Mouse (Mus musculus) subcutaneous adipose tissue, adult 2 months (tissue): Measurements from ENCODE around the gene Tbc1d9b. TPM values are rescaled to one million over a fixed set of nuclear protein-coding genes. Genes with fewer than 3 reads are reported as not detected.

ENCODE experiments used
- polyA plus RNA-seq: library from polyadenylated mRNA; depleted of rRNA; stranded (reverse); fragments of >200 nt; gene quantifications from 2 replicates; pipeline ENCODE4 v1.2.3, GENCODE M21; 2012; ENCODE audit warnings: low replicate concordance; rRNA removed

Gene Tbc1d9b
- polyA plus RNA-seq: 82.0 and 84.1 TPM in 2 replicates

DNA sequence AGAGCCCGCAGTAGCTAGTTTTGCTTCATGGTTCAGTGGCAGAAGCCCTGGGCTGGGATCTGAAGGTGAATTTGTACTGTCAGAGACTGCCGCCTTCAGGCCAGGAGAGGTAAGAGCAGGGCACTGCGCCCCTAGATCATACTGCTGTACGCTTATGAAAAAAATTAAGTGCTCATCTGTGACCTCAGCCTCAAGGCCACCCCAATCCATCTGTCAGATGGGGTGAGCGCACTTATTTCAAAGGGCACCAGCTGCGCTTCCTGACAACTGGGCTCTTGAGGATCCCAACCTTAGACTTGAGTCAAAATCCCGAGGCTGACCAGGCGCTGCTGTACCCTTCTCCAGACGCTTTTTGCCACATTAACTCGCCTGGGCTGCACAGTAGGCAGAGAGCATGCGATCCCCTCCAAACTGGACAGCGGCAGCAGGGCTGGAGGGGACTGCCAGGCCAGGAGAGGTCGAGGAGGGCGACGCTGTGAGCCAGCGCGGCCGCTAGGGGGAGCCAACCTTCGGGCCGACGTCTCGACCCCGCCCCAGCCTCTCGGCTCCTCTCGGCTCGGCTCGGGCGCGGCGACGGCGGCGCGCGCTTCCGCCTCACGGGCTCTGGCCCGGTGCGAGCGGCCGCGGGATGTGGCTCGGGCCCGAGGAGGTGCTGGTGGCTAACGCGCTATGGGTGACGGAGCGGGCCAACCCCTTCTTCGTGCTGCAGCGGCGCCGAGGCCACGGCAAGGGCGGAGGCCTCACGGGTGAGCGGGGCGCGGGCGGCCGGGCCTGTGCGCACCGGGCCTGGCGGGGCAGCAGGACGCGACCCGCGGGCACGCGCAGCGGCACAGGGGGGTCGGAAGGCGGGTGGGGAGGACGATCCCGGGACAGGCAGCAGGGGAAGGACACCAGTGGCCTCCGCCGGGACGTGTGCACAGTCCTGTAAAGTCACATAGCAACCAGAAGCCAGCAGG is at the start of gene Tbc1d9b:
TSS of gene Tbc1d9b (plus strand) at position 586 of the 956 bp plus-strand sequence.

GRCm38 (mm10) chr11:50174111-50174729 is 43.0 kb downstream of the Tbc1d9b start, which contains the start of gene Mrnip:
Gene Mrnip, plus strand, starts transcription at chr11:50174444.

GRCm38 (mm10) chr11:50210505-50211151 is 79.4 kb downstream of the Tbc1d9b start, which contains the start of the genes Sqstm1 and Mgat4b:
Gene Sqstm1, minus strand, starts transcription at chr11:50210827.
Gene Mgat4b, plus strand, starts transcription at chr11:50210890.

Other genes with a start within 250 kb of the Tbc1d9b start
- gene Rasgef1c, start 229.6 kb upstream of the Tbc1d9b start, polyA plus RNA-seq: 0.21 and 0.40 TPM in 2 replicates
- gene Rnf130, start 106.0 kb upstream of the Tbc1d9b start, polyA plus RNA-seq: 46.4 and 70.9 TPM in 2 replicates
- gene Mrnip, start 43.0 kb downstream of the Tbc1d9b start, polyA plus RNA-seq: 9.3 and 13.9 TPM in 2 replicates
- gene Sqstm1, start 79.4 kb downstream of the Tbc1d9b start, polyA plus RNA-seq: 261 TPM in 2 replicates
- 112 and 147 TPM in 2 replicates for gene Mgat4b, start 79.5 kb downstream of the Tbc1d9b start, polyA plus RNA-seq
- gene Ltc4s, start 107.2 kb downstream of the Tbc1d9b start, polyA plus RNA-seq: 196 and 578 TPM in 2 replicates
- 11.4 and 25.9 TPM in 2 replicates for gene Maml1, start 160.9 kb downstream of the Tbc1d9b start, polyA plus RNA-seq
- 48.7 and 71.6 TPM in 2 replicates for gene Canx, start 194.3 kb downstream of the Tbc1d9b start, polyA plus RNA-seq
- gene Cby3, start 223.1 kb downstream of the Tbc1d9b start, polyA plus RNA-seq: 0.33 TPM in 1 of 2 replicates, not detected in the other
- 52.9 and 126 TPM in 2 replicates for gene Hnrnph1, start 245.6 kb downstream of the Tbc1d9b start, polyA plus RNA-seq